Mouse (Mus musculus): Measurements from ENCODE around the gene Spo11.

DNA sequence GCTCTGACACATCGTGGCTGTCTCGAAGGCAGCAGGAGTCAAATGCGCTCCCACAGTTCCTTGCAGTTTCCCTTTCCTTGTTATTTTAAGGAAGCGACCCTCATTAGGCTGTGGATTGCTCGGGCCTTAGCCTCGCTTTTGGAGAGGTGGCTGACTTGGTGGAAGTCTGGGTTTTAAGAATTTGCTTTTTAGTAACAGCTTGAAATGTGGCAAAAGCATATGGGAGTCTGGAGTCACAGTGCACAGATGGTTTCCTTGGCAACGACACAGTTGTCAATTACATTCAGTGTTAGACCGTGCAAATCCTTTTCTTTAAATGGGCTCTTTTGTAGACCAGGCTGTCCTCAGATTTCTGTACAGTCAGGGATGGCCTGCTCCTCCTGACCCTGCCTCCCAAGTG lies 23.4 kb downstream of the Spo11 start:
- TF ChIP-seq GATA1 (IDR thresholded peaks at IDR 0.05; ENCODE audit: borderline replicate concordance, low read length) (no peak), FLI1 (IDR thresholded peaks at IDR 0.05; ENCODE audit: low read length) (no peak)
